Mouse (Mus musculus): ENCODE measurements around the gene Mc1r.

DNA sequence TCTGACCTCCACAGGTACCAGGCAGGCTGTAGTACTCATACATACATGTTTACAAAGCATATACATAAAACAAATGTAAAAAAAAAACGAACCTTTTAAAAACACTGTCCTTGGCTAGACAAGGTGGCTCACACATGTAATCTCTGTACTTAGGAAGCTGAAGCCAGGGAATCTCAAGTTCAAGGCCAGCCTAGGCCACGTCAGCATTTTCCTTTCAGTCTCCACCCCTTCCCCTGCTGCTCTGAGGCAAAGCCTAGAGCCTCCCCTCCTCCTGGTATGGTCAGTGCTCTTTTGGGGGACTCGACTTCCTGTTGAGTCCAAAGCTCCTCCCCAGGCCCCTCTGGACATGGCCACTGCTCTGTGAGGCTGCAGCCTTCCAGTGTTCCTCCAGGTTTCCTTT is 19.9 kb upstream of the Mc1r start:
- TF ChIP-seq CTCF (IDR thresholded peaks at IDR 0.05; ENCODE audit: insufficient read depth, low read length) (no peak), POLR2A (IDR thresholded peaks at IDR 0.05; ENCODE audit: borderline replicate concordance, extremely low read depth, low read depth, low read length) (no peak)
